Mouse (Mus musculus): ENCODE results near the gene Bmp2. TPM values are rescaled to one million over a fixed set of nuclear protein-coding genes. Genes with fewer than 3 reads are reported as not detected.
A peak's percentile ranks its signal among the peaks of the same experiment; 100 is the strongest.

Gene Bmp2
- 0.88 and 1.2 TPM in 2 replicates for polyA plus RNA-seq (2014; fragmentation: Nextera tagmentation; extraction: Ambion mirVana)

DNA sequence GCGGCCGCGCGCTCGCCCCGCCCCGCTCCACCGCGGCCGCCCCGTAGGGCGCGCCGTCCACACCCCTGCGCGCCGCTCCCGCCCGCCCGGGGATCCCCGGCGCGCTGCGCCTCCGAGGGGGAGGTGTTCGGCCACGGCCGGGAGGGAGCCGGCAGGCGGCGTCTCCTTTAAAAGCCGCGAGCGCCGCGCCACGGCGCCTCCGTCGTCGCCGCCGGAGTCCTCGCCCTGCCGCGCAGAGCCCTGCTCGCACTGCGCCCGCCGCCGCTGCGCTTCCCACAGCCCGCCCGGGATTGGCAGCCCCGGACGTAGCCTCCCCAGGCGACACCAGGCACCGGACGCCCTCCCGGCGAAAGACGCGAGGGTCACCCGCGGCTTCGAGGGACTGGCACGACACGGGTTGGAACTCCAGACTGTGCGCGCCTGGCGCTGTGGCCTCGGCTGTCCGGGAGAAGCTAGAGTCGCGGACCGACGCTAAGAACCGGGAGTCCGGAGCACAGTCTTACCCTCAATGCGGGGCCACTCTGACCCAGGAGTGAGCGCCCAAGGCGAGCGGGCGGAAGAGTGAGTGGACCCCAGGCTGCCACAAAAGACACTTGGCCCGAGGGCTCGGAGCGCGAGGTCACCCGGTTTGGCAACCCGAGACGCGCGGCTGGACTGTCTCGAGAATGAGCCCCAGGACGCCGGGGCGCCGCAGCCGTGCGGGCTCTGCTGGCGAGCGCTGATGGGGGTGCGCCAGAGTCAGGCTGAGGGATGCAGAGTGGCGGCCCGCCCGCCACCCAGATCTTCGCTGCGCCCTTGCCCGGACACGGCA is at the start of gene Bmp2:
Gene Bmp2, plus strand, starts transcription at position 129 of the 811 bp plus-strand sequence.
- DNase-seq (ENCODE audit: low spot score) (peak; percentile 65), ATAC-seq (peak; percentile 66)
- H3K27me3 ChIP-seq (replicated peaks; ENCODE audit: control insufficient read depth, insufficient read depth, low read length) = peaks cover 49% of the 10 kb centered on the region
- peak within 1 kb of the TSS; percentile 55 for H3K4me3 ChIP-seq (ENCODE audit: low read depth, low read length)
- H3K27ac ChIP-seq (ENCODE audit: low read depth, low read length) = no peak within 1 kb of the TSS
- H3K9ac ChIP-seq (ENCODE audit: low read length) = peak within 1 kb of the TSS; percentile 59
- H3K9me3 ChIP-seq (replicated peaks; ENCODE audit: control insufficient read depth, low read length) = no peaks in the 10 kb centered on the region
- peak within 1 kb of the TSS; percentile 97 for H3K4me2 ChIP-seq (ENCODE audit: low read length)
- no peaks in the 10 kb centered on the region for H3K36me3 ChIP-seq (ENCODE audit: control insufficient read depth, insufficient read depth, low read length)
- H3K4me1 ChIP-seq (ENCODE audit: control insufficient read depth, insufficient read depth, low read length) = peaks cover 9% of the 10 kb centered on the region
- under 1% methylated on average over 101 of the region's 110 CpGs for WGBS

DNA sequence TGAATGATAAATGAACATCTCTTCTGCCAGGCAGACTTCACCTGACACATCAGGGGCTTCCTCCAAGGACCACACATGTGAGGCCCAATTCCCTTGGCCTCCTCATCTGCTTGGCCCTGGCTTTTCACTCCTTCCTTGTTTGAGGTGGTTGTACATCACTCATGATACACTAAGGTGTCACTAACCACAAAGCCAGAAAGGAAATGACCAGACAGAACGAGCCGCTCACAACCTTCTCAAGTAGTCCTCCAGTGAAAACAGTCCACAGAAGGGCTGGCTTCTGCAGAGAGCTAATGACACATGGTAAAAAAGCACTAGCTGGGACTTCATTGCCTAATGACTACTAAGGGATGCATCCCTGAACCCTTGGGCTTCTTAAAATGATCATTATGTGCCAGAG is 46.3 kb upstream of the Bmp2 start:
- Histone ChIP-seq H3K4me2 (ENCODE audit: low read length) (no peak overlapping the region), H3K4me1 (ENCODE audit: control insufficient read depth, insufficient read depth, low read length) (no peaks in the 10 kb centered on the region), H3K9ac (ENCODE audit: low read length) (no peak overlapping the region), H3K4me3 (ENCODE audit: low read depth, low read length) (no peak overlapping the region), H3K36me3 (ENCODE audit: control insufficient read depth, insufficient read depth, low read length) (no peaks in the 10 kb centered on the region), H3K9me3 (replicated peaks; ENCODE audit: control insufficient read depth, low read length) (no peaks in the 10 kb centered on the region), H3K27ac (ENCODE audit: low read depth, low read length) (no peak overlapping the region), H3K27me3 (replicated peaks; ENCODE audit: control insufficient read depth, insufficient read depth, low read length) (no peaks in the 10 kb centered on the region)
- ATAC-seq = no peak
- no peak for DNase-seq (ENCODE audit: low spot score)
- 90% methylated on average over 2 of the region's 2 CpGs for WGBS

DNA sequence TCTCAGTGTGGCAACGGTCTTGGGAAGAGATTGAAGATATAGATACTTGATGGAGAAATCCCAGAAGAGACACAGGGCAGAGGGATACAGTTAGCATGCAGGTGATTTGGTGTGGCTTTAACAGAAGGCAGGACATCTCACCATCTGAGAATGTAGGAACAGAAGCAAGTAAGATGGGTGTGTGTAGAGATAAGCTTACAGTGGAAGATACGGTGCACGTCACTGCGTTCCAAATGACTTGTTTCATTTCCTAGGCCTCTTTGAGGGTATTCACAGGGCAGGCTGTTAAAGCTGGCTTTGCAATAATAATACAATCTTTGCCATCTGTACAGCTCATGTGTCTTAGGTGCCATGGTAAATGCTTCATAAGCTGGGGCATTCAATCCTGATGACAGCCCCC is 44.9 kb upstream of the Bmp2 start:
- H3K27me3 ChIP-seq (replicated peaks; ENCODE audit: control insufficient read depth, insufficient read depth, low read length) = no peaks in the 10 kb centered on the region
- H3K4me3 ChIP-seq (ENCODE audit: low read depth, low read length) = no peak overlapping the region
- ATAC-seq = no peak
- H3K4me2 ChIP-seq (ENCODE audit: low read length) = no peak overlapping the region
- no peaks in the 10 kb centered on the region for H3K36me3 ChIP-seq (ENCODE audit: control insufficient read depth, insufficient read depth, low read length)
- 95% methylated on average over 4 of the region's 4 CpGs for WGBS
- H3K27ac ChIP-seq (ENCODE audit: low read depth, low read length) = no peak overlapping the region
- no peak overlapping the region for H3K9ac ChIP-seq (ENCODE audit: low read length)
- H3K9me3 ChIP-seq (replicated peaks; ENCODE audit: control insufficient read depth, low read length) = no peaks in the 10 kb centered on the region
- DNase-seq (ENCODE audit: low spot score) = no peak
- H3K4me1 ChIP-seq (ENCODE audit: control insufficient read depth, insufficient read depth, low read length) = no peaks in the 10 kb centered on the region

DNA sequence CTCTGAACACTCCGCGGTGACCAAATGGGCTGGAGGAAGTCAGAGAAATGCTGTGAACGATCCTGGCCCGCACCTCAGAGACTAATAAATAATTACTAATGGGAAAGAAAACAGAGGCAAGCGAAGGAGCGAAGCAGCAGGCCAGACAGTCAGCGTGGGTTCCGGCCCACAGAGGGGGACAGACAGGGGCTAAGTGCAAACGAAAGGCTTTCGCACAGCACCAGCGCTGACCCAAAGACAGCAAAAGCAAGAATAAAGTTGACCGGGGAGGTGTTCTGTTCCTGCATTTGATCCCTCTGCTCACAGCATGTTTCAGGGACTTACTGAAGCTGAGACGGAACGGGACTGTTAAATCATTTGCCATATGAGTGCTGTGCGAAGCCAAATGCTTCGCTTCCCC is 42.8 kb upstream of the Bmp2 start:
- H3K27me3 ChIP-seq (replicated peaks; ENCODE audit: control insufficient read depth, insufficient read depth, low read length) = no peaks in the 10 kb centered on the region
- no peak overlapping the region for H3K4me2 ChIP-seq (ENCODE audit: low read length)
- no peaks in the 10 kb centered on the region for H3K4me1 ChIP-seq (ENCODE audit: control insufficient read depth, insufficient read depth, low read length)
- H3K9me3 ChIP-seq (replicated peaks; ENCODE audit: control insufficient read depth, low read length) = no peaks in the 10 kb centered on the region
- no peaks in the 10 kb centered on the region for H3K36me3 ChIP-seq (ENCODE audit: control insufficient read depth, insufficient read depth, low read length)
- no peak overlapping the region for H3K27ac ChIP-seq (ENCODE audit: low read depth, low read length)
- no peak overlapping the region for H3K4me3 ChIP-seq (ENCODE audit: low read depth, low read length)
- DNase-seq (ENCODE audit: low spot score) (no peak), ATAC-seq (no peak)
- WGBS = 94% methylated on average over 16 of the region's 16 CpGs
- H3K9ac ChIP-seq (ENCODE audit: low read length) = no peak overlapping the region

DNA sequence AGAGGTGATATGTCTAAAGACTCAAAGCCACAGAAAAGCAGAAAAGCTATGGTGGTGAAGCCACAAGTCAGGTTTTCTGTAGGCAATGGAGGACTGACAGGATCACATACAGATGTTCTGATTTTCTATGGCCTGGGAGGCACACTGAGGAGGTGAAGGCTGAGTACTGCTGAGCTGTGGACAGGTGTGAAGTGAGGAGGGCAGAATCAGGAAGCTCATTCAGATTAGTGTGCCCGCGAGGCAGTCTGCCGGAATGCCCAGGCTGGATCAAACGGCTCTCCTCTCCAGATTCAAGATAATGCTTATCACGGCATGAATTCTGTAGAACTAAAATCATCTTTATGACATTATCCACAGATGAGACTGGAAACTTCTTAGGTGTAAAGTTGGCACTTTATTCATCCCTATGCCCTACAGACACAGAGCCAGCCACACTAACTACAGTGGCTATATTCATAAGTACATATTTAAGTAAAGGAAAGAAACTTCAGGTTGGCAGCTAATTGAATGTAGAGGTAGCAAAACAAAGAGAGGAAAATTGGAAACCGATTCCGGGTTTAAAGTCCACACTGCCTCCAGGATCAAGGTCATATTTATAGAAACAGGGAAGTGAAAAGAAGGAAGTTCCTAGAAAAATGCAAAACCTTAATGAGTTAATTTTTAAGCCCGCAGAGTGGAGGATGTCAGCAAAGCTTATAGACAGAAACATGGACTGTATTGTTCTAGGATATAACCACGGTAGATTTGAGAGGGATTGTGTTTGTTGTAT is 40.8 kb upstream of the Bmp2 start:
- Histone ChIP-seq H3K4me3 (ENCODE audit: low read depth, low read length) (no peak overlapping the region), H3K36me3 (ENCODE audit: control insufficient read depth, insufficient read depth, low read length) (no peaks in the 10 kb centered on the region), H3K9ac (ENCODE audit: low read length) (no peak overlapping the region), H3K4me2 (ENCODE audit: low read length) (no peak overlapping the region), H3K4me1 (ENCODE audit: control insufficient read depth, insufficient read depth, low read length) (no peaks in the 10 kb centered on the region), H3K27me3 (replicated peaks; ENCODE audit: control insufficient read depth, insufficient read depth, low read length) (no peaks in the 10 kb centered on the region), H3K27ac (ENCODE audit: low read depth, low read length) (no peak overlapping the region), H3K9me3 (replicated peaks; ENCODE audit: control insufficient read depth, low read length) (no peaks in the 10 kb centered on the region)
- 86% methylated on average over 9 of the region's 9 CpGs for WGBS
- ATAC-seq (no peak), DNase-seq (ENCODE audit: low spot score) (no peak)

DNA sequence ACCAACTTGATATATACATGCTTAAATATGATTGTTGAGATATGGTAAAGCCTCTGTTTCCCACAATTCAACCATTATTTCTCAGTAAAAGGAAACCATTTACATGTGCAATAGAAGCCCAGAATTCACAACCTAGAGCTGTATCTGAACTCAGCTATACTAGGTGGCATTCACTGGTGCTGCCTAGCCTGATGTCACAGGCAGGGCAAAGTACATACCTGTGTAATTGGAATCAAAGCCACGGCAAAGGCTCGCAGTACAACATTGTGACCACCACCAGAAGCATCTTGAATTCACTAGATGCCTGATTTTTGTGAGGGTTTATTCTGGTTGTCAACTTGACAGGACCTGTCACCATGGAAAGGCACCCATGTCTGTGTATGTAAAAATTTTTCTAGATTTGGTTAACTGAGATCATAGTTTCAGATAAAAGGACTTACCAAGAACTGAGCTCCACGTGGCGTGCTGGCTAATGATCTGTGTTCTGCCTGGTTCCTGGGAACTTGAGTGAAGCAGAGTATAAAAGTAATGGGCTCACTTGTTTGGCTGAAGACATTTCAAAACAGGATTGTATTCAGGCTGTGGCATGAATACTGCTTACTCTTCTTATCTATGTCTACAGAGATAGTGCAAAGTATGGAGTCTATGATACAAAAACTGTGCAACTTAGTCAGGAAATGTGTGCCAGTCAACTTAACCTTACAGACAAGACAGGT is 35.5 kb upstream of the Bmp2 start:
- Histone ChIP-seq H3K4me1 (ENCODE audit: control insufficient read depth, insufficient read depth, low read length) (no peaks in the 10 kb centered on the region), H3K9me3 (replicated peaks; ENCODE audit: control insufficient read depth, low read length) (no peaks in the 10 kb centered on the region), H3K27ac (ENCODE audit: low read depth, low read length) (no peak overlapping the region), H3K9ac (ENCODE audit: low read length) (no peak overlapping the region), H3K27me3 (replicated peaks; ENCODE audit: control insufficient read depth, insufficient read depth, low read length) (no peaks in the 10 kb centered on the region), H3K36me3 (ENCODE audit: control insufficient read depth, insufficient read depth, low read length) (no peaks in the 10 kb centered on the region), H3K4me2 (ENCODE audit: low read length) (no peak overlapping the region), H3K4me3 (ENCODE audit: low read depth, low read length) (no peak overlapping the region)
- DNase-seq (ENCODE audit: low spot score) (no peak), ATAC-seq (no peak)
- WGBS = 90% methylated on average over 4 of the region's 4 CpGs

DNA sequence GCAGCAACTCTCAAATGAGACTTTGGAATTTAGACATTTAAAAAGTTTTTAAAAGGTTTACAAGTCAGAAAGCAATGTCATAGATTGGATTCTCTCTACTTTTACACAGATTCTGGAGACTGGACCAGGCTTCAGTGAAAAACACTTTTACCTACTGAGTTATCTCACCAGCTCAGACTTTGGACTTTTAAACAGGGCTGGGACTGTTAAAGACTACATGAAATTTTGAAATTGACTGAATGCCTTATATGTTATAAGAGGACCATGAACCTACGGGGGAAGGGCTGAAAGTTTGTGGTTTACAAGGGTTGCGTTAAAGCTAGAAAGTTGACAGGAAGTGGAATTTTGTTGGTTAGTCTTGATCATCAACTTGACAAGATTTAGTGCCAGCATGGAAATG is 34.1 kb upstream of the Bmp2 start:
- Histone ChIP-seq H3K4me3 (ENCODE audit: low read depth, low read length) (no peak overlapping the region), H3K36me3 (ENCODE audit: control insufficient read depth, insufficient read depth, low read length) (no peaks in the 10 kb centered on the region), H3K9me3 (replicated peaks; ENCODE audit: control insufficient read depth, low read length) (no peaks in the 10 kb centered on the region), H3K4me2 (ENCODE audit: low read length) (no peak overlapping the region), H3K4me1 (ENCODE audit: control insufficient read depth, insufficient read depth, low read length) (no peaks in the 10 kb centered on the region), H3K27me3 (replicated peaks; ENCODE audit: control insufficient read depth, insufficient read depth, low read length) (no peaks in the 10 kb centered on the region), H3K9ac (ENCODE audit: low read length) (no peak overlapping the region), H3K27ac (ENCODE audit: low read depth, low read length) (no peak overlapping the region)
- DNase-seq (ENCODE audit: low spot score) (no peak), ATAC-seq (no peak)
- 97% methylated on average over 2 of the region's 2 CpGs for WGBS

DNA sequence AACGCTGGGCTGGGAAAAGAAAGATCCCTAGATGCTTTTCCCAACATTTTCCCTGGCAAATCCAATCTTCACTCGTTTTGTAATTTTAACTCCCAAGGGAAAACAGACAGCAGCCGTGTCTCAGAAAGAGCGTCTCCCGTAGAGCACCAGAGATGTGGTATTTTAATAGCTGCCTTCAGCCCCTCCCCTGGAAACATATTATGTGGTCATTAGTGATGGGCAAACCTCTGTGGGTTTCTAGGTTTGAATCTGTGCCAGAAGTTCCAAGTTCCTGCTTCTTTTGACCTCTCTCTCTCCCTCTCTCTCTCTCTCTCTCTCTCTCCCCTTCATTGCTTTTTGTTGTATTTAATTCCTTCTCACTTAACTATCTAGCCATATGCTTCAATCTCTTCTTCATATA is 30.8 kb upstream of the Bmp2 start:
- Histone ChIP-seq H3K27me3 (replicated peaks; ENCODE audit: control insufficient read depth, insufficient read depth, low read length) (no peaks in the 10 kb centered on the region), H3K9ac (ENCODE audit: low read length) (no peak overlapping the region), H3K4me1 (ENCODE audit: control insufficient read depth, insufficient read depth, low read length) (no peaks in the 10 kb centered on the region), H3K36me3 (ENCODE audit: control insufficient read depth, insufficient read depth, low read length) (no peaks in the 10 kb centered on the region), H3K27ac (ENCODE audit: low read depth, low read length) (no peak overlapping the region), H3K9me3 (replicated peaks; ENCODE audit: control insufficient read depth, low read length) (no peaks in the 10 kb centered on the region), H3K4me3 (ENCODE audit: low read depth, low read length) (no peak overlapping the region), H3K4me2 (ENCODE audit: low read length) (no peak overlapping the region)
- ATAC-seq = no peak
- 58% methylated on average over 5 of the region's 5 CpGs for WGBS
- DNase-seq (ENCODE audit: low spot score) = no peak

All from forebrain, embryonic 14.5 days (tissue).